Mouse (Mus musculus) intestine, embryonic 14.5 days (tissue): ENCODE results near the gene Cbr1. TPM values are rescaled to one million over a fixed set of nuclear protein-coding genes. Genes with fewer than 3 reads are reported as not detected.
A peak's percentile ranks its signal among the peaks of the same experiment; 100 is the strongest.

Source experiments
- ATAC-seq: fragments of 200-750 bp; cut with Nextera tagmentation; replicated peaks from 2 replicates; pipeline ENCODE4 v1.8.0; 2017; ENCODE audit warnings: low read depth, moderate number of reproducible peaks, moderate TSS enrichment, moderate library complexity; ENCODE audit not compliant: low FRiP score, low TSS enrichment
- DNase-seq: peaks from one replicate; pipeline ENCODE4 v3.0.0-alpha.2; 2018; ENCODE audit warnings: low spot score
- H3K27ac ChIP-seq: fragments of 300-500 bp; sonication (generic); 2 replicates; pipeline ENCODE4 v1.5.1; 2014; ENCODE audit warnings: low read depth, mild to moderate bottlenecking, control low read depth
- H3K27me3 ChIP-seq: fragments of 300-500 bp; sonication (generic); replicated peaks from 2 replicates; pipeline ENCODE4 v1.6.1; 2014; ENCODE audit warnings: low read length, control low read depth; ENCODE audit not compliant: control insufficient read depth, insufficient read depth
- H3K36me3 ChIP-seq: fragments of 300-500 bp; sonication (generic); 2 replicates; pipeline ENCODE4 v1.6.1; 2014; ENCODE audit warnings: low read length, control low read depth; ENCODE audit not compliant: control insufficient read depth, insufficient read depth
- H3K4me1 ChIP-seq: fragments of 300-500 bp; sonication (generic); replicated peaks from 2 replicates; pipeline ENCODE4 v1.6.1; 2014; ENCODE audit warnings: low read length, control low read depth, mixed read lengths; ENCODE audit not compliant: control insufficient read depth, insufficient read depth
- H3K4me2 ChIP-seq: fragments of 300-500 bp; sonication (generic); 2 replicates; pipeline ENCODE4 v1.6.1; 2014; ENCODE audit warnings: low read length
- H3K4me3 ChIP-seq: fragments of 300-500 bp; sonication (generic); 2 replicates; pipeline ENCODE4 v1.5.1; 2014; ENCODE audit warnings: low read depth, low read length, control low read depth, mixed read lengths
- H3K9ac ChIP-seq: fragments of 300-500 bp; sonication (generic); 2 replicates; pipeline ENCODE4 v1.6.1; 2014; ENCODE audit warnings: mild to moderate bottlenecking, low read length
- H3K9me3 ChIP-seq: fragments of 300-500 bp; sonication (generic); 2 replicates; pipeline ENCODE4 v1.6.1; 2016; ENCODE audit warnings: low read length, control low read depth; ENCODE audit not compliant: control insufficient read depth
- WGBS: fragments of 180-500 bp; shearing (Covaris S2); extraction: QIAGEN DNeasy Blood & Tissue Kit; methylation state at CpG from one replicate; pipeline ENCODE4 v1.1.7; 2014; 5-methylcytosine and 5-hydroxymethylcytosine counted together
- polyA plus RNA-seq: library from polyadenylated mRNA; unstranded; fragments of >200 nt; fragmentation: Nextera tagmentation; extraction: Ambion mirVana; gene quantifications from 2 replicates; pipeline ENCODE4 v1.2.1, GENCODE M21; 2014

Cbr1 gene
- polyA plus RNA-seq, 1 experiment from 2014 or later: 84.7 TPM

DNA sequence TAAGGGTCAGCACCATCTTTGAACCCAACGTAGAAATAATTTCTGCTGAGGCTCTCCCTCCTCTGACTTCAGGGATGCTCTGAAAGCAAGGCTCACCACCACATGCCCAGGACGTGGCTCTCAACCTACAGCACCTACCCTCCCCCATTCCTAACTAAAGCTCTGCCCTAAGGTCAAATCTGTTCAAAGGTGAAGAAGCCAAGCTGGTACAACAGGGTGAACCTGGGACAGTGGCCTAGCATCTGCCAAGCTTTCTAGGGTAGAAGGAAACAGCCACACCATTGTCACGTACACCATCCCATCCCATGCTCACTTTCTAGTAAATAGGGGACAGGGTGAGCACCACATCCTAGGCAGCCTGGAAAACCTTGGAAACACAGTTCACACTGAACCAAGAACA is 12.9 kb upstream of the Cbr1 start:
- H3K4me2 ChIP-seq: no peak overlapping the region
- no peaks in the 10 kb centered on the region for H3K4me1 ChIP-seq
- H3K9me3 ChIP-seq: no peaks in the 10 kb centered on the region
- H3K27me3 ChIP-seq: no peaks in the 10 kb centered on the region
- no peak overlapping the region for H3K27ac ChIP-seq
- 88% methylated on average over 3 of the region's 3 CpGs for WGBS
- peaks cover 37% of the 10 kb centered on the region for H3K36me3 ChIP-seq
- no peak overlapping the region for H3K9ac ChIP-seq
- ATAC-seq (no peak), DNase-seq (no peak)
- no peak overlapping the region for H3K4me3 ChIP-seq

DNA sequence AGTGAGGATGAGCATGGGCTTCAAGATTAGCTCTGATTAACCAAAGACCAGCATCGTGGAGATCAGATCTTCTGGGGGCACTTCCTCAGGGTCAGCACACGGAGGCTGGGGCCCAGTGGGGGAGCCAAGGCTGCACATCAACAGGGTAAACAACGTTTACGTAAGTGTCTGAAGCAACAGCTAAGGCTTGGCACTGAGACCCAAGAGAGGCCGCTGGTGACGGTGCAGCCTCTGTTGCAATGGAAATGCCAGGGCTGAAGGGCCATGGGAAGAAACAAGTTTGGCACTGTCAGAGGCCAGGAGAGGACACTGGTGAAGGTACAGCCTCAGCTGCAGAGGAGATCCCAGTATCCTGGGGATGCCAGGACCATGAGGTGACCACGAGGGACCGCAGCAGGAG is 12.2 kb upstream of the Cbr1 start:
- no peak overlapping the region for H3K27ac ChIP-seq
- no peak overlapping the region for H3K4me3 ChIP-seq
- H3K36me3 ChIP-seq: peaks cover 42% of the 10 kb centered on the region
- no peaks in the 10 kb centered on the region for H3K9me3 ChIP-seq
- no peaks in the 10 kb centered on the region for H3K4me1 ChIP-seq
- no peak overlapping the region for H3K9ac ChIP-seq
- H3K27me3 ChIP-seq: no peaks in the 10 kb centered on the region
- no peak overlapping the region for H3K4me2 ChIP-seq
- ATAC-seq (no peak), DNase-seq (no peak)
- 88% methylated on average over 8 of the region's 8 CpGs for WGBS

DNA sequence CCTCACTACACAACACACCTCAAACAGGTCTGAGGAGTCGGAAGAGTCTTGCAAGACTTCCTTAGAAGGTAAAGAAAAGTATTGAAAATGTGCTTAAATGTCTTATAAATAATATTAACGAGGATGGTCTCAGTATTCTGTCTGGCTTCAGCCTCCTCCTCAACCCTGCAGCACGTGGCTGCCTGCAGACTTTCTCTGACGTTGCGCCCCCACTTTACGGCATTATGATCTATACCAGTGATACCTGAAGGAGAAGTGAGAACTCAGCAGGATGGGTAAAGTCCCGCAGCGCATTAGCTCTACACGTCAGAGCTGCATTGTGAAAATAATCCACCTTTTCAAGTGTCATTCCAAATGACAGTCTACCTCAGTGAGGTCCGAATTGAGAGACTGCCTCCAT is 11.2 kb upstream of the Cbr1 start:
- peaks cover 44% of the 10 kb centered on the region for H3K36me3 ChIP-seq

DNA sequence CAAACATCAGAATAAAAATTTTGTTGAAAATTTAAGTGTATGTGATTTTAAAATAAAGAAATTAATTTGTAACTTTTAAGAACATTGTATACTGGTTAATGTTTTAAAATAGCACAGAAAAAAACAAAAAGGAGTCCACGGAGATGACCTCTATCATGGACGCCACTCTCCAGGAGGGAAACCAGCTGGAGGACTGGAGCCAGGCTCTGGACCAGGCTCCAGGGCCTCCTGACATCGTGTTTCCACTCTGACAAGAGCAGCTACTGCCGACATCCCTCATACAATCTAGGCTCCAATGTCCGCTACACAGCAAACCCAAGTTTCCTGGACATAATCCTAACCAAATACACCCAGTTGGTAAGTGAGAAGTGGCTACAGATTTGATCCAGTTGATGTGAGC is 9.9 kb upstream of the Cbr1 start:
- no peak overlapping the region for H3K4me2 ChIP-seq
- 82% methylated on average over 5 of the region's 5 CpGs for WGBS
- no peaks in the 10 kb centered on the region for H3K27me3 ChIP-seq
- H3K9me3 ChIP-seq: no peaks in the 10 kb centered on the region
- no peaks in the 10 kb centered on the region for H3K4me1 ChIP-seq
- no peak for DNase-seq
- no peak overlapping the region for H3K9ac ChIP-seq
- no peak overlapping the region for H3K27ac ChIP-seq
- H3K36me3 ChIP-seq: peaks cover 31% of the 10 kb centered on the region; the same call in 1 of the 2 replicates
- no peak overlapping the region for H3K4me3 ChIP-seq
- ATAC-seq: no peak

More for the DNA sequence above, 11.2 kb upstream of the Cbr1 start:
- DNase-seq: no peak
- Histone ChIP-seq H3K9ac (no peak overlapping the region), H3K9me3 (no peaks in the 10 kb centered on the region), H3K4me3 (no peak overlapping the region), H3K4me1 (no peaks in the 10 kb centered on the region), H3K27me3 (no peaks in the 10 kb centered on the region), H3K27ac (no peak overlapping the region), H3K4me2 (no peak overlapping the region)
- no peak for ATAC-seq
- 95% methylated on average over 10 of the region's 10 CpGs for WGBS

DNA sequence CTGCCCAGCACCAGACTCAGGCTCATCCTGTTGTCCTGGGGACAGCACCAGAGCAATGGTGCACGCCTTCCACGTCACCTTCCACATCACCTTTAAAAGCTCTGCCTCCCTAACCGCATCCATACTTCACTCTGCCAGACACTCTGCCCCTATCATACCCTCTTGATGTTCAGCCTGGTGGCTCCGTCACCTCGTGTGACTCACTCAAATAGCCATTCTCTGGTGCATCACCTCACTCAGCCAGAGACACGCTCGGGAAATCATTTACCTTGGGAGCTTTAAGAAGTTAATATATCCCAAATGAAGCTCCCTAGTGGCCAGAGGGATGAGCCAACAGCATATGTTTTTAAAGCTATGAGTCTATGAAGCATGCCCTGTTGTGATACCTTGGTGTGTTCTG is 8.8 kb upstream of the Cbr1 start:
- Histone ChIP-seq H3K9ac (no peak overlapping the region), H3K4me3 (no peak overlapping the region), H3K4me1 (no peaks in the 10 kb centered on the region), H3K4me2 (no peak overlapping the region), H3K9me3 (no peaks in the 10 kb centered on the region), H3K27ac (no peak overlapping the region), H3K36me3 (peaks cover 27% of the 10 kb centered on the region; the same call in 1 of the 2 replicates), H3K27me3 (no peaks in the 10 kb centered on the region)
- DNase-seq (no peak), ATAC-seq (no peak)
- 95% methylated on average over 7 of the region's 7 CpGs for WGBS

DNA sequence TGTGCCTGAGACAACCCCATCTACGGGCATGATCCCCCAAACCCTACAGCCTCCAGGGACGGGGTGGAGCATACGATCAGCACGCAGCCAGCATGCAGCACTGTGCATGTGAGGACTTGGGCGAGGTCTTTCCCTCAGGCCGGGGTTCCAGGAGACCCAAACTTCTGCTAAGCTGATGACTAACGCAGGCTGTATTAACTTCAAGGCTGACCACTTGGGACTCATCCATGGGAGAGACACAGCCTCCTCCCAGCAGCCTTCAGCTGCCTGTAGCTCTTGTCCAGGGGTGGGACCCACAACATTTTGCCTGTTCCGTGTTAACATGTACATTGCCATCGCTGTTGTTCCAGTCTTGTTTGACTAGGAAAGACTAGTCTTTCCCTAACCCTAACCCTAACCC is 8.1 kb upstream of the Cbr1 start:
- WGBS: 90% methylated on average over 9 of the region's 9 CpGs
- H3K27me3 ChIP-seq: no peaks in the 10 kb centered on the region
- H3K4me2 ChIP-seq: no peak overlapping the region
- no peak overlapping the region for H3K4me3 ChIP-seq
- H3K27ac ChIP-seq: no peak overlapping the region
- H3K9ac ChIP-seq: no peak overlapping the region
- ATAC-seq (no peak), DNase-seq (no peak)
- no peaks in the 10 kb centered on the region for H3K4me1 ChIP-seq
- no peaks in the 10 kb centered on the region for H3K9me3 ChIP-seq
- H3K36me3 ChIP-seq: peaks cover 27% of the 10 kb centered on the region; the same call in 1 of the 2 replicates

DNA sequence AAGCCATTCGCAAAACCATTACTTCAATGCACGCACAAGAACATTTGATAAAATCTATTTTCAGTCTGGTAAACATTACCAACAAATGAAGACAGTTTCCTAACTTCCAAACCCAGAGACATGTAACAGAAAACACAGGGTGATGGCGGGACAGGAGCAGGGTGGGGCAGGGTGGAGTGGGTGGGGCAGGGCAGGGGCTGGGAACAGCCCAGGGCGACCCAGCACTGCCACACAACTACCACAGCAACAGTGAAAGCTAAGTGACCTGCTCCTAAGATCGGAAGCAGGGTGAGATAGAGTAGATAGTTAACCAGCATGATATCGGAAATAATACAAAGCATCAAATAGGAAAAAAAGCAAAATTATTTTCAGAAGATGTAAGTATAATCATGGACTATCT is 6.2 kb upstream of the Cbr1 start:
- no peak for ATAC-seq
- peaks cover 4% of the 10 kb centered on the region for H3K4me1 ChIP-seq
- H3K27me3 ChIP-seq: no peaks in the 10 kb centered on the region
- H3K9me3 ChIP-seq: no peaks in the 10 kb centered on the region
- peaks cover 21% of the 10 kb centered on the region; the same call in 1 of the 2 replicates for H3K36me3 ChIP-seq
- H3K4me2 ChIP-seq: no peak overlapping the region
- no peak for DNase-seq
- H3K9ac ChIP-seq: no peak overlapping the region
- 87% methylated on average over 6 of the region's 6 CpGs for whole genome bisulfite sequencing
- H3K4me3 ChIP-seq: no peak overlapping the region
- no peak overlapping the region for H3K27ac ChIP-seq

DNA sequence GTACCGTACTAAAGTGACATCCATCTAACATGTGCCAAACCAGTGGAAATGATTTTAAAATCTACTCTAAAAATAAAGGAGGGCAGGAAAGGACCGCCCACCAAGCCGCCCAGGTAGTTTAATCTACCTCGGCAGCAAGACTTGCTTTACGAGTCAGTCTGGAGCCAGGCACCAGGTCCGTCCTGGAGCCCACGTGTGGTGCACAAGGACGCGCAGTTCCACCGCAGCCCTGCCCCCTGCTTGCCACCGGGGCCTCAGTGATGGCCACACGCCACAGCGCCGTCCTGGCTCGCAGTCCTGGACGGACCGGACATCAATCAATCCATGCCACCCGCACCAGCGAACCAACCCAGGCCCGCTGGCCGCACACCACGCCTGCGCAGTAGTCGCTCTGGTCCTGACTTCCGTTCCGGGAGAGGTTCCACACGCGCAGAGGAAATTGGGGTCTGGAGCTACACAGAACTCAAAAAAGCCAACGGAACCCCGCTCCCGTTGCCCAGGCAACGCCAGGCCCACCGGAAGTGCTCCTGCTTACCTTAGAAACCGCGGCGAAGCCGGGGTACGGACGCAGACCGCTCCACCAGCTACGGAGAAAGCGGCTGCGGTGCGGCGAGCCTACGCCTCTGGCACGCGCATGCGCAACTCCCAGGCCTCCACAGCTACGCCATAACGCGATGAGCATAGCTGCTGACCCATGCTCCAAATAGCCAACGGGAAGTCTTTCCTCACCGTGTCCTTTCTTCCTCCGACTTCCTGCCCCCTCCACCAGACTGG is 2.0 kb upstream of the Cbr1 start, which contains the start of gene Setd4:
Gene Setd4 (minus strand): TSS at position 625 of the 774 bp plus-strand sequence.
- Histone ChIP-seq H3K27me3 (no peaks in the 10 kb centered on the region), H3K27ac (peak within 1 kb of the TSS; percentile 92), H3K4me1 (peaks cover 15% of the 10 kb centered on the region), H3K4me3 (peak within 1 kb of the TSS; percentile 66), H3K9me3 (no peaks in the 10 kb centered on the region), H3K4me2 (peak within 1 kb of the TSS; percentile 95), H3K9ac (peak within 1 kb of the TSS; percentile 73), H3K36me3 (peaks cover 6% of the 10 kb centered on the region; the same call in 1 of the 2 replicates)
- under 1% methylated on average over 55 of the region's 55 CpGs for WGBS
- DNase-seq (peak; percentile 95), ATAC-seq (peak; percentile 90)

DNA sequence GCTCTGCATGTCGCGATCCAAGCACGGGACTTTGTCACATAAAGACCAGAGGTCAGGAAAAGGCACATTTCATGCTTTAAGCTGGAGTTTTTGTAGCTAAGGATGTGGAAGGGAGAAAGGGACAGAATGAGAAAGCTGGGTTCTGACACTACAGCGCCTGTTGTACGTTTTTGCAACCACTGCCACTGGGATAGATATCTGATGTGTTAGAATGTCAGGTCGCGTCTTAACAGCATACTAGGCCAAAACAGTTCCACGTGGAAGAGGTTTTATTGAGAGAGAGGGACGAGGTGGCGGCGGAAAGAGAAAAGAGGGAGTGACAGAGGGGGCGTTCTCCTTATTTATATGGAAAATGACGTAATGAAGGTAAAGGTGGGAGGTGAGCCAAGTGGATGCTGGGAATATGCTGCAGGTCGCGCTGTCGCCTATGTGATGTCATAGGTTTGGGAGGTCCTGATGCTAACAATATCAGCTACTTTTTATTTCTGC is 1.1 kb upstream of the Cbr1 start:
- peak overlapping the region; percentile 66 for H3K4me3 ChIP-seq
- H3K36me3 ChIP-seq: no peaks in the 10 kb centered on the region
- ATAC-seq (no peak), DNase-seq (peak; percentile 71)
- H3K4me2 ChIP-seq: peak overlapping the region; percentile 95
- peak overlapping the region; percentile 92 for H3K27ac ChIP-seq
- no peaks in the 10 kb centered on the region for H3K27me3 ChIP-seq
- WGBS: 6% methylated on average over 16 of the region's 16 CpGs
- peak overlapping the region; percentile 73 for H3K9ac ChIP-seq
- H3K4me1 ChIP-seq: peaks cover 18% of the 10 kb centered on the region
- H3K9me3 ChIP-seq: no peaks in the 10 kb centered on the region
